Mouse (Mus musculus): ENCODE data around the gene Trabd2b.

Trabd2b gene

GRCm38 (mm10) chr4:114650551-114650950 lies 244.0 kb downstream of the Trabd2b start:
- no peak for DNase-seq (ENCODE audit: low spot score)

- DNase-seq (ENCODE audit: low spot score): no peak
These were observed 244.5 kb downstream of the Trabd2b start for GRCm38 (mm10) chr4:114651007-114651406.

DNA sequence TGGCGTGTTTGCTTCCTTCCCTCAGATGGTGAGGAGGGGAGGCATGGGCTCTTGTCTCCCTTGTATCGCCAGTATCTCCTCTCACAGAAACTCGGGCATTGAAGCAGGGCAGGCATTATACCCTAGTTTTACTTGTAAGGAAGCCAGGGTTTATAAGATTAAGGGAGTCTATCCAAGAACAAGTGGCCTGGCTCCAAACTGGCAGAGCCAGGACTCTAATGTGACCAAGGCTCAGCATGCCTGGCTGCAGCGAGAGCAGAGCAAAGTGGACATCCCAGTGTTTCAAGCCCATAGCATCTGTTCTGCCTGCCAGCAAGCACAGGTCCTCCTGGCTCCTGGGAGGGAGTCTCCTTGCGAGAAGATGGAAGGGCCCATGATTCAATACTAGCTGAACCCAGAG lies 245.1 kb downstream of the Trabd2b start:
- DNase-seq (ENCODE audit: low spot score): no peak

GRCm38 (mm10) chr4:114652400-114652799 lies 245.9 kb downstream of the Trabd2b start:
- no peak for DNase-seq (ENCODE audit: low spot score)

DNA sequence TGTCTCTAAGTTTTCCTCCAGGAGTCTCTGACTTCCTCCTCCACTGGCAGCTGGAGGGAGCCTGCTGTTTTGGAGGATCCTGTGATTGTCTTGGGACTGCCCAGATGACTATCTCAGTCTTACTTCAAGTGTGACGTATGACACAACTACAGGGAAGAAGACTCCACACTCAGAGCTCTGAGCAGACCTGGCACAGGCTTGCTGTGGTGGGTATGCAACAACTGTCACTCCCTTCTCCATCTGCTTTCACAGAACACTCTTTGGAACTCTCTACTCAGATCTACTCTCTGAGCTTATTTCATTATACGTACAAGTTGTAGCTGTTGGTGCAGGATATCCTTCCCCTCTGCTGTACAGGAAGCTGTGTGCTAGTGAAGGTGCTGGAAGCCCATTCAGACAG lies 251.4 kb downstream of the Trabd2b start:
- DNase-seq (ENCODE audit: low spot score): no peak

DNA sequence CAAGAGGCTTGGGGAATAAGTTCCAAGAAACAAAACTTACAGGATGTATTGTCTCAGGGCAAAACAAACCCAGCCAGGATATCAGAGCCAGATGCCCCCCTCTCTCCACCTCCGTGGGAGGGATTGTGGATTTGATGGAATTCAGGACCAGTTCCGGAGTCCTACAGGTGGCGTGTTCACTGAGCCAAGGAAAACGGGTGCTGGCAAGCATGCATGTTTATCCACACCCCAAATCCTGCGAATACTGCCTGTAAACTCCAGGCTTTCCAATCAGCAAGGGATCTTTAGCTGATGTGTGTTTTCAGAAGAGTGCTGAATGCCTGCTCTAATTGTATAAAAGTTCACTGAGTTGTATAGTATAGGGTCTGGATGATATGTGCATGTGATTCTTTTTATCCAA lies 253.4 kb downstream of the Trabd2b start:
- DNase-seq (ENCODE audit: low spot score): no peak

DNA sequence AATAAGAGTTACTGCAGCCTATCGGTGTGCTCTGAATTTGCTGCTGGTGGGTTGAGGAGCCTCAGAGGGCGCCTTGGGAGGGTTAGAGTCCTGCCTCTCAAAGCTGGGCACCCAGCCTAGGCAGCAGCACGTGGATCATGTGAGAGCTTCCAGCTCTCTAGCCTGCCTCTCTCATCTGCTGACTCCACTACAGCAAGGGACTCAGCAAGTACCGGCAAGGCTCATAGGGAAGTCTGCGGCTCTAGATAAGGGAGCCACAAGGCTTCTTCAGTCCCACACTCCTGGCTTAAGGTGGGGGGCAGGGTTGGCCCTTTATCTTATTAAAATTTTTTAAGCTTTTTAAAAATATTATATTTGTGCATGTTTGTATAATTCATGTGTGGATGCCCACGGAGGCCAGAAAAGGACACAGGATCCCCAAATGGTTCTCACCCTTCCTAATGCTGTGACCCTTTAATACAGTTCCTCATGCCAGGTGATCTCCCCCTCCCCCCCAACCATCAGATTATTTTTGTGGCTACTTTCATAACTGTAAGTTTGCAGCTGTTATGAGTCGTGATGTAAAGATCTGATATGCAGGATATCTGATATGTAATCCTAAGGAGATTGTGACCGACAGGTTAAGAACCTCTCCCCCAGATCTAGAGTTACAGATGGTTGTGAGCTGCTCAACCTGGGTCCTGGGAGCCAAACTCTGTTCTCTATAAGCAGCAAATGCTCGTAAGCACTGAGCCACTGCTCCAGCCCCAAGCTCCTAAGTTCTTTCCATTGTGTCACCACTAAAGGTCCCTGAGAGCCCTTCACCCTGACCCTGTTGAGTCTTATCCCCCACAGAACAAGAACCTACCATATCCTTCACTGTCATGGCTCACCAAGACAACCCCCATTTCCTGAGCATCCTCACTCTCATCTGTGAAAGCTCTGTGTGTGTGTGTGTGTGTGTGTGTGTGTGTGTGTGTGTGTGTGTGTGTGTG lies 257.8 kb downstream of the Trabd2b start:
- no peak for DNase-seq (ENCODE audit: low spot score)
